Mouse (Mus musculus) heart, embryonic 14.5 days (tissue): ENCODE data around the gene Aen. TPM values are rescaled to one million over a fixed set of nuclear protein-coding genes. Genes with fewer than 3 reads are reported as not detected.
A peak's percentile ranks its signal among the peaks of the same experiment; 100 is the strongest.

ENCODE experiments used
- ATAC-seq: fragments of 200-750 bp; cut with Nextera tagmentation; 2 replicates; pipeline ENCODE4 v1.8.0; 2017; ENCODE audit warnings: low read depth, moderate TSS enrichment; ENCODE audit not compliant: insufficient number of reproducible peaks, insufficient read depth, low FRiP score
- H3K27ac ChIP-seq, 2 experiments: fragments of 200-500 bp in 1 of 2; fragments of 300-500 bp in 1 of 2; sonication (generic) in 1 of 2; replicated peaks in 1 of 2; 2 replicates each; pipeline ENCODE4 v1.5.1; 2012 to 2014; ENCODE audit warnings: low read depth in 2 of 2, low read length in 2 of 2, control low read depth in 1 of 2, mild to moderate bottlenecking in 1 of 2, mixed read lengths in 1 of 2; ENCODE audit not compliant: control insufficient read depth in 1 of 2, insufficient read depth in 1 of 2
- H3K27me3 ChIP-seq: fragments of 300-500 bp; sonication (generic); 2 replicates; pipeline ENCODE4 v1.6.1; 2014; ENCODE audit warnings: mild to moderate bottlenecking, low read length, control low read depth; ENCODE audit not compliant: control insufficient read depth, insufficient read depth
- H3K36me3 ChIP-seq: fragments of 300-500 bp; sonication (generic); 2 replicates; pipeline ENCODE4 v1.6.1; 2014; ENCODE audit warnings: mild to moderate bottlenecking, control low read depth, low read length, mixed read lengths; ENCODE audit not compliant: control insufficient read depth, insufficient read depth
- H3K4me1 ChIP-seq, 2 experiments: fragments of 200-500 bp in 1 of 2; fragments of 300-500 bp in 1 of 2; sonication (generic) in 1 of 2; 2 replicates each; pipeline ENCODE4 v1.6.1; 2012 to 2014; ENCODE audit warnings: low read length in 2 of 2, control low read depth in 1 of 2, mixed read lengths in 1 of 2; ENCODE audit not compliant: control insufficient read depth in 2 of 2, insufficient read depth in 2 of 2
- H3K4me2 ChIP-seq: fragments of 300-500 bp; sonication (generic); 2 replicates; pipeline ENCODE4 v1.6.1; 2014; ENCODE audit warnings: mild to moderate bottlenecking, low read length
- H3K4me3 ChIP-seq, 2 experiments: fragments of 200-500 bp in 1 of 2; fragments of 300-500 bp in 1 of 2; sonication (generic) in 1 of 2; 2 replicates each; pipeline ENCODE4 v1.5.1; 2012 to 2014; ENCODE audit warnings: low read length in 2 of 2, mild to moderate bottlenecking in 2 of 2, control low read depth in 1 of 2, low read depth in 1 of 2, moderate library complexity in 1 of 2; ENCODE audit not compliant: control insufficient read depth in 1 of 2, insufficient read depth in 1 of 2
- H3K9ac ChIP-seq: fragments of 300-500 bp; sonication (generic); 2 replicates; pipeline ENCODE4 v1.6.1; 2014; ENCODE audit warnings: mild to moderate bottlenecking, low read length
- H3K9me3 ChIP-seq: fragments of 300-500 bp; sonication (generic); 2 replicates; pipeline ENCODE4 v1.6.1; 2016; ENCODE audit warnings: low read length, control low read depth; ENCODE audit not compliant: control insufficient read depth
- WGBS: fragments of 180-500 bp; shearing (Covaris S2); extraction: QIAGEN DNeasy Blood & Tissue Kit; methylation state at CpG from one replicate; pipeline ENCODE4 v1.1.7; 2014; 5-methylcytosine and 5-hydroxymethylcytosine counted together
- microRNA-seq: library from miRNA; unstranded; fragments of <30 nt; microRNA quantifications from one replicate; pipeline ENCODE4, GENCODE M21; 2016
- polyA plus RNA-seq: library from polyadenylated mRNA; unstranded; fragments of >200 nt; fragmentation: Nextera tagmentation; extraction: Ambion mirVana; gene quantifications from 2 replicates; pipeline ENCODE4 v1.2.1, GENCODE M21; 2014

Gene Aen
- polyA plus RNA-seq, 1 experiment from 2014 or later, result 25.3 TPM

- no peak overlapping the region for H3K9ac ChIP-seq
- H3K4me1 ChIP-seq, result peaks cover 4 to 5% of the 10 kb centered on the region in 2 experiments; a peak in 3 of 4 replicates
- H3K27ac ChIP-seq, result no peak overlapping the region
- H3K36me3 ChIP-seq, result no peaks in the 10 kb centered on the region
- H3K4me3 ChIP-seq, result no peak overlapping the region
- H3K27me3 ChIP-seq, result no peaks in the 10 kb centered on the region
- no peaks in the 10 kb centered on the region for H3K9me3 ChIP-seq
- no peak for ATAC-seq
- peak overlapping the region; percentile 50 for H3K4me2 ChIP-seq
- WGBS, result 28% methylated on average over 11 of the region's 11 CpGs
These were observed 58.4 kb downstream of the Aen start for GRCm38 (mm10) chr7:78953886-78954572.

GRCm38 (mm10) chr7:78954619-78955018 is 59.0 kb downstream of the Aen start:
- Histone ChIP-seq H3K4me2 (no peak overlapping the region), H3K4me3 (no peak overlapping the region), H3K27ac (no peak overlapping the region), H3K9me3 (no peaks in the 10 kb centered on the region), H3K36me3 (no peaks in the 10 kb centered on the region), H3K27me3 (no peaks in the 10 kb centered on the region), H3K4me1 (peaks cover 4 to 5% of the 10 kb centered on the region in 2 experiments; a peak in 3 of 4 replicates), H3K9ac (no peak overlapping the region)
- 77% methylated on average over 6 of the region's 6 CpGs for WGBS
- ATAC-seq, result no peak

- H3K27me3 ChIP-seq, result no peaks in the 10 kb centered on the region
- no peak overlapping the region for H3K9ac ChIP-seq
- 80% methylated on average over 6 of the region's 6 CpGs for WGBS
- no peak overlapping the region for H3K4me2 ChIP-seq
- ATAC-seq, result no peak
- no peaks in the 10 kb centered on the region for H3K36me3 ChIP-seq
- H3K9me3 ChIP-seq, result no peaks in the 10 kb centered on the region
- no peak overlapping the region for H3K4me3 ChIP-seq
- no peak overlapping the region for H3K27ac ChIP-seq
- H3K4me1 ChIP-seq, result peaks cover 4 to 5% of the 10 kb centered on the region in 2 experiments; a peak in 3 of 4 replicates
These were observed 59.4 kb downstream of the Aen start for GRCm38 (mm10) chr7:78955086-78955485.

- H3K4me2 ChIP-seq, result no peak overlapping the region
- WGBS, result 79% methylated on average over 6 of the region's 6 CpGs
- H3K4me3 ChIP-seq, result no peak overlapping the region
These were observed 62.9 kb downstream of the Aen start for GRCm38 (mm10) chr7:78958499-78959073.

More at GRCm38 (mm10) chr7:78958499-78959073, 62.9 kb downstream of the Aen start:
- no peak; the same call in 1 of the 2 replicates for ATAC-seq
- H3K9ac ChIP-seq, result no peak overlapping the region
- H3K36me3 ChIP-seq, result no peaks in the 10 kb centered on the region
- peaks cover 0 to 5% of the 10 kb centered on the region in 2 experiments; a peak in 2 of 4 replicates for H3K4me1 ChIP-seq
- H3K9me3 ChIP-seq, result no peaks in the 10 kb centered on the region
- H3K27me3 ChIP-seq, result no peaks in the 10 kb centered on the region
- H3K27ac ChIP-seq, result no peak overlapping the region

Small RNA genes within 50 kb of the gene (microRNA-seq; reads per million reads assigned to microRNA genes)
- 1.1 reads per million for gene Mir7-2

Other genes starting within 250 kb of the Aen start
- gene Ntrk3, start 157.8 kb upstream of the Aen start, polyA plus RNA-seq, result 1.1 and 1.3 TPM in 2 replicates
- 52.9 and 60.2 TPM in 2 replicates for gene Mrps11, start 112.7 kb upstream of the Aen start, polyA plus RNA-seq
- 58.8 and 59.1 TPM in 2 replicates for gene Mrpl46, start 112.3 kb upstream of the Aen start, polyA plus RNA-seq
- gene Det1, start 48.6 kb upstream of the Aen start, polyA plus RNA-seq, result 9.2 and 11.3 TPM in 2 replicates
- gene Isg20, start 17.6 kb downstream of the Aen start, polyA plus RNA-seq, result 1.9 and 3.2 TPM in 2 replicates
- gene Acan, start 157.6 kb downstream of the Aen start, polyA plus RNA-seq, result 1.8 and 2.2 TPM in 2 replicates
- 0.93 and 2.0 TPM in 2 replicates for gene Hapln3, start 235.2 kb downstream of the Aen start, polyA plus RNA-seq